Mouse (Mus musculus): ENCODE data around the gene Slc25a24. TPM values are rescaled to one million over a fixed set of nuclear protein-coding genes. Genes with fewer than 3 reads are reported as not detected.

The Slc25a24 gene
- 67.8 and 71.0 TPM in 2 replicates for total RNA-seq (2023)

DNA sequence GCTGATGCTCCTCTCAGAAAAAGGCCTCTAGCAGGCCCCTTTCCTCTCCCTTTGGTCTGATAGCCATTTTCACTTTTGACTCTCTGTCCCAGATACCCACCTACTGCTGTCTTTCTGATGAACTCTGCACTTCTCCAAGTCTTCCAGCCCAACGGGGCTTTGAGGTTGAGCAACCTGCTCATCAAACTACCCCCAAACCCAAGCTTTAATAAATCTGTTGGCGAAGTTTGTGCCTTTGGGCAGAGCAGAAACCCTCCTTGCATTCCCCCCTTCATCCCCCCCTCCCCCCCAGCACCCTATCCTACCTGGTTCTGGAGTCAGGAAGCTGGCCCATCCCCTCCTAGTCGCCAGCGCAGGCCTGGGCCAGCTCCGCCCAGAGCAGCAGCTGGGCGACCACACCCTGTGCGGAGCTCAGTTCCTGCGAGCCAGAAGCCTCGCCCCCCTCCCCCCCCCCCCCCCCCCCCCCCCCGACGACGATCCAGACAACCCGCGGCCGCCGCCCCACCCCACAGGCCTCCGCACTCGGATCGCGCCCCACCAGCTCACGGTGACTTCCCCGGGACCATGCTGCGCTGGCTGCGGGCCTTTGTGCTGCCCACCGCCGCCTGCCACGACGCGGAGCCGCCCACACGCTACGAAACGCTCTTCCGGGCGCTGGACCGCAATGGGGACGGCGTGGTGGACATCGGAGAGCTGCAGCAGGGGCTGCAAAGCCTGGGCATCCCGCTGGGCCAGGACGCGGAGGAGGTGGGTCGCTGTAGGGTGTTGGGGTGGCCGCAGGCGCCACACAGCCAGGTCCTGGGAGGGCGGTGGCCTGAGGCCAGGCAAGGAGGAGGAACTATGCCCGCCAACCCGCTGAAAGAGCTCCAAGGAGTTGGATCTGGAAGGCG lies at the start of gene Slc25a24:
Slc25a24 (plus strand) TSS at position 509 of the 890 bp plus-strand sequence.

DNA sequence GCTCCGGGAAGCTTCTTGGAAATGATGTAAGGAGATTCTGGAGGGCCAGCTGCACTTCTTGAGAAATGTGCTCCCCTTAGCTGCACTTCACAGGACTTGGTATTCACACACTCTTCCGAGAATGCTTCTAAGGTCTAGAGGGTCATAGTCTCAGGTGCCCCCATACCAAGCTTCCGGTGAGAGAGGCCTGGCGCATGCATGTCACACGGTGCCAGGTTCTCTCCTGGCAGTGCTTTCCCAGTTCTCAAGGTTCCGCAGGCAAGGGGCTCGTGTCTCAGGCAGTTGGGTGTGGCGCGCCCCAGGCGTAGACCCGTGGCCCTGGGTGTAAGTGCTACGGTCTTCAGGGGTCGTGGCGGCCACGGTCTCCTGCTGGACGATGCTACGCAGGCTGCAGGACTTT lies 42.8 kb upstream of the Slc25a24 start, which contains the start of gene Slc25a54:
Slc25a54 (plus strand) TSS at position 301 of the 400 bp plus-strand sequence.

Other genes with a start within 250 kb of the Slc25a24 start
- not detected in 2 replicates for gene Fndc7, start 233.1 kb upstream of the Slc25a24 start, total RNA-seq (2023)
- 120 and 149 TPM in 2 replicates for gene Prpf38b, start 211.4 kb upstream of the Slc25a24 start, total RNA-seq (2023)
- gene Henmt1, start 183.3 kb upstream of the Slc25a24 start, total RNA-seq (2023) = not detected in 2 replicates
- not detected in 2 replicates for gene Gm9857, start 182.7 kb upstream of the Slc25a24 start, total RNA-seq (2023)
- gene Fam102b, start 95.5 kb upstream of the Slc25a24 start, total RNA-seq (2023) = 17.2 and 20.8 TPM in 2 replicates
- not detected in 2 replicates for gene Slc25a54, start 42.7 kb upstream of the Slc25a24 start, total RNA-seq (2023)
- 74.8 and 110 TPM in 2 replicates for gene Vav3, start 217.5 kb downstream of the Slc25a24 start, total RNA-seq (2023)

All from neutrophil, adult 65 days (primary cell).